Mouse (Mus musculus): Measurements from ENCODE around the gene Ercc2. TPM values are rescaled to one million over a fixed set of nuclear protein-coding genes. Genes with fewer than 3 reads are reported as not detected.

Gene Ercc2
- polyA plus RNA-seq, 1 experiment = 14.3 TPM

DNA sequence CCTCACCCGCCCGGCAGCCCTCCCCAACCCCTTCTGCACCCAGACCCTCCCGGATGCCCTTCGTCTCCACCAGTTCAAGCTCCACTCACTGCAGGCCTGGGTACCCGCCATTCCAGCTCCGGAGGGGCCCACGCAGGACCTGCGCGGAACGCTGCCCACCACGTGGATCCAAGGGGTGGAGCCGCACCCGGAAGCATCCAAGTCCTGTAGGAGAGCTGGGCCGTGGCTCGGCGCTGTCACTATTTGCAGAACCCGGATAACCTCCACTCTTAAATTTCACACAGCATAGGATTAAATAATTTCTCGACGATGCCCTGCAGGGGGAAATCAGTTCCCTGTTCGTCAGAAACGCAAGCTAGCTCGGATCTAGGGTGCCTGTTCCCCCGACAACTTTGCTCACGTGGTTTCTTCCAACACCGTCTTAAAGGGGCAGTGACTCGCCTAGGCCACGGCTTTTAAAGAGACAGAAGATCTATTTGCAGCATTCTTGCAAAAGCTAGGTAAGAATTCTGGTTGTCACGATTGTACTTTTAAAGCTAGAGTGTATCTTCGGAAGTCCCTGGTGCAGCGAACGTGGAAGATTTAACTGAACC, 22.4 kb upstream of the Ercc2 start, which contains the start of the genes Cd3eap and Ppp1r13l:
Cd3eap (minus strand) TSS at position 185 of the 593 bp plus-strand sequence.
Ppp1r13l (plus strand) TSS at position 451 of the 593 bp plus-strand sequence.
- Histone ChIP-seq H3K4me1 (ENCODE audit: control insufficient read depth, insufficient read depth, low read length) (peaks cover 2% of the 10 kb centered on the region), H3K4me3 (ENCODE audit: insufficient read depth, low read length) (peak within 1 kb of the TSS; percentile 52), H3K27ac (ENCODE audit: insufficient read depth, low read length) (peak within 1 kb of the TSS; percentile 90)
- TF ChIP-seq CTCF (IDR thresholded peaks at IDR 0.05; ENCODE audit: borderline replicate concordance, insufficient read depth, low read length) = no peak
- TF ChIP-seq POLR2A (IDR thresholded peaks at IDR 0.05; ENCODE audit: low read depth, low read length) = peak; percentile 77

DNA sequence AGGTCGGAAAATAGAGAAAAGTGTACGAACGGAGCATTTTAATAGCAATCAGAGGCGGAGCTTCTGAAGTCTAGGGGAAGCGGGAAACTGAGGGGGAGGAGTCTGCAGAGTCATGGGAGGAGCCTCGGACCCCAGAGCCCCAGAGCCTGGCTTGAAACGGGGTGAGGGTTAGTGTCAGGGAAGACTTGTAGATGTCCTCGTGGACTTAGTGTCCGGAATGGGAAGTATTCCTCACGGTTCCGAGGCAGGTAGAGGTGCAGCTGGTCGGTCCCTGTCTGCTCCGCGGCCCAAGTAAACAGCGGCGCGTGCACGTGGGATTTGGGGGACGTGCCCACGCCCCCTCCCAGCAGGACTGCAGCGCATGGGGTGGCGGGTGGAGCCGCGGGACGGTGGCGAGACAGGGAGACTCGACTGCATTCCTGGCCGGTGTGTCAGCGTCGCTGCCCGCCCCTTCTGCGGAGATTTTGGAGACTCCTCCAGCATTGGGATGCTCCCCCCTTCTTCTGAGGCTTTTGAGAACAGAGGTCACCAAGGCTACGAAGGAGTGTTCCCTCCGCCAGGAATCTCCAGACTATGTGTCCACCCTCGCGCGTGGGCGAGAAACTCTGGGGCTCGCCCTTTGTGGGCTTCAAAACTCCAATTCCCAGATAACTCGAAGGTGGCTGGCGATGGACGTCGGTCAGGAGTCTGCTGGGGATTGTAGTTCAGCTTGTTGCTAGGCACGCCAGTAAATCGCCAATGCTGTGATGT, 21.7 kb upstream of the Ercc2 start:
- peak overlapping the region; percentile 52 for H3K4me3 ChIP-seq (ENCODE audit: insufficient read depth, low read length)
- H3K4me1 ChIP-seq (ENCODE audit: control insufficient read depth, insufficient read depth, low read length) = peaks cover 2% of the 10 kb centered on the region
- peak overlapping the region; percentile 90 for H3K27ac ChIP-seq (ENCODE audit: insufficient read depth, low read length)
- TF ChIP-seq POLR2A (IDR thresholded peaks at IDR 0.05; ENCODE audit: low read depth, low read length) = peak; percentile 67
- no peak for TF ChIP-seq CTCF (IDR thresholded peaks at IDR 0.05; ENCODE audit: borderline replicate concordance, insufficient read depth, low read length)

DNA sequence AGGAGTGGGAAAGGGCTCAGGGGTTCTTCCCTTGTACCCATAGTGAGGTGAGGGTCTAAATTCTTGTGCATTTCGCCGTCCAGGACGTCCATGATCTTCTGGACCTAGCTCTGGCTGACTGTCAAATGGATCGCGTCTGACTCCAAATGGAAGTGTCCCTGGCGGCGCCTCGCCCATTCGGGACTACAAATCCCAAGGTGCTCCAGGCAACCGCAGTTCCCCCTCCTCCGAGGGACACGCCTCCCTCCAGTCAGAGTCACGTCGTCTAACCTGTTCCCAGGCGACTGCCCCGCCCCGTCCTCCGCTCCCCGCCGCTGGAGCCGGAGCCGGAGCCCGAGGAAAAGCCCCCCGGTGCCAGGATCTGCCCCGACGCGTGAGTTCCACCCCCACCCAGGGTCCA, 20.9 kb upstream of the Ercc2 start:
- Histone ChIP-seq H3K27ac (ENCODE audit: insufficient read depth, low read length) (peak overlapping the region; percentile 90), H3K4me1 (ENCODE audit: control insufficient read depth, insufficient read depth, low read length) (peaks cover 2% of the 10 kb centered on the region), H3K4me3 (ENCODE audit: insufficient read depth, low read length) (peak overlapping the region; percentile 72)
- TF ChIP-seq POLR2A (IDR thresholded peaks at IDR 0.05; ENCODE audit: low read depth, low read length) (peak; percentile 55), CTCF (IDR thresholded peaks at IDR 0.05; ENCODE audit: borderline replicate concordance, insufficient read depth, low read length) (no peak)

DNA sequence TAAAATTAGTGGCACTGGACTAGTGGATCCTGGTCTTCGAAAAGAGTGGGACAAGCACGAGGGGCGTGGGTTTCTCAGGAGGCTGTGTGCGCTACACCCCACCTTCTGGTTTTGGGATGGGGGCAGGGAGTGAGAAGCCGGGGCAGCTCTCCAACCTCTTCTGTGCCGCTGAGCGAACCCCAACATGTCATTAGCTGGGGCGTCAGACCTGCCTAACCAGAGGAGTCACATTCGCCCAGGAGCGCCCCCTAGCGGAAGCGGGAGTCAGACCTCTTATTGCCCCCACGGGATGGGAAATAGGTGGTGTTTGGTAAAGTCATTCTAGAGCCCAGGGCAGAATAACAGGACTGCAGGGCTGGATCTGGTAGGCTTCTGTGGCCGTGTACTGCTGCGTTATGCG, 20.1 kb upstream of the Ercc2 start:
- Histone ChIP-seq H3K4me1 (ENCODE audit: control insufficient read depth, insufficient read depth, low read length) (peaks cover 2% of the 10 kb centered on the region), H3K4me3 (ENCODE audit: insufficient read depth, low read length) (peak overlapping the region; percentile 72), H3K27ac (ENCODE audit: insufficient read depth, low read length) (peak overlapping the region; percentile 13; the same call in 1 of the 2 replicates)
- peak; percentile 71 for TF ChIP-seq CTCF (IDR thresholded peaks at IDR 0.05; ENCODE audit: borderline replicate concordance, insufficient read depth, low read length)
- TF ChIP-seq POLR2A (IDR thresholded peaks at IDR 0.05; ENCODE audit: low read depth, low read length) = no peak

DNA sequence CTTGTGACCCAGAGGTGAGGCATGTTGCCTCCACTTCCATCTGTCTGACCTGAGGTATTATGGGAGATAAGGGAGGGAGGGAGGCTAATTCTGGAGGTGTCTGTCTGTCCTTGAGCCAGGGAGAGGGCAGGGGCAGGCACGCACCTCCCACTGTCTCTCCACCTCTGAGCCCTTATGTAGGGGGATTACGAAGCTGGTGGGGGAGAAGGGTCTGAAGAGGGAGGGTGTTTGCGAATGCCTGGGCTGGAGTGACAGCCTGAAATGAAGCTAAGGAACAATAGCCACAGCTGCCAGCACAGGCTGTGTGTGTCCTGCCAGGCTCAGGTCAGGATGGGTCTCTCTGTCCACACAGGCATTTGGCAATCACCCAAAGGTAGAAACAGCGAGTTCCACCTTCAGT, 19.5 kb upstream of the Ercc2 start:
- TF ChIP-seq POLR2A (IDR thresholded peaks at IDR 0.05; ENCODE audit: low read depth, low read length) (no peak), CTCF (IDR thresholded peaks at IDR 0.05; ENCODE audit: borderline replicate concordance, insufficient read depth, low read length) (no peak)
- Histone ChIP-seq H3K4me3 (ENCODE audit: insufficient read depth, low read length) (peak overlapping the region; percentile 72), H3K4me1 (ENCODE audit: control insufficient read depth, insufficient read depth, low read length) (peaks cover 2% of the 10 kb centered on the region), H3K27ac (ENCODE audit: insufficient read depth, low read length) (no peak overlapping the region)

DNA sequence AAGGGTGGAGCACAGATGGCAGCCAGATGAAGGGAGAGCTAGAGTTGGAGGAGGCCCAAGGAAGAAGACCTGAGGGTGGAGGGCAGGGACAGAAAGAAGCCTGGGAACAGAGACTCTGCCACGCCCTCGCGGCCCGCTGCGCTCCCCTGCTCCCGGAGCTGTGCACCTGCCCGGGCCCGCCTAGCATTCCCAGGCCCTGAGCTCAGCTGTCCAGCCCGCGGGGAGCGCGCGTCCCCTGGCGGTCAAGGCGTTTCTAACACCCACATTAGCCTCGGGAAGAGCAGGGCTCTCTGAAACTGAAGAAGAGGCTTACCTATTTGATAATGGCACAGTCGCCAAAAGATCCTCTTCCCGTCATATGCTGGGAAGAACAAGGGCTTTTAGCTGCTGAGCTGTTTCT, 17.9 kb upstream of the Ercc2 start:
- H3K4me1 ChIP-seq (ENCODE audit: control insufficient read depth, insufficient read depth, low read length) = no peaks in the 10 kb centered on the region; the same call in 1 of the 2 replicates
- peak; percentile 87 for TF ChIP-seq CTCF (IDR thresholded peaks at IDR 0.05; ENCODE audit: borderline replicate concordance, insufficient read depth, low read length)
- TF ChIP-seq POLR2A (IDR thresholded peaks at IDR 0.05; ENCODE audit: low read depth, low read length) = no peak
- no peak overlapping the region for H3K27ac ChIP-seq (ENCODE audit: insufficient read depth, low read length)
- H3K4me3 ChIP-seq (ENCODE audit: insufficient read depth, low read length) = no peak overlapping the region

DNA sequence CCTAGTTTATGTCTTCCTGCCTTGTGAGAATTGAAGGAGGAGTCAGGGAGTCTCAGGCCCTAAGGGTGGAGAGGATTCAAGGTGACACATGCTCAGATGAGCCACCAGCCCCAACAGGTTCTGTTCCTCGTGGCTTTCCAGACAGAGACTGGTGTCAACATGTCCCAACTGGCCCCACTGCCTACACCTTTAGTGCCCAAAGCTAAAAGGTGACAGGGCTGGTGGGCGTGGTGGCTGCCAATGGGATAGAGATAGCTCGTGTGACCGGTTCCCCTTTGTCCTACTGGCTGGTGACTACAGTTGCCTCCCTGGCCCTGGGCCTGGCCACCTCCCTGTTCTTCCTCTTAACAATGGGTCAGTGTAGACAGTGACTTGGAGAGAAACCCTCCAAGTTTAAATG, 16.4 kb upstream of the Ercc2 start:
- Histone ChIP-seq H3K4me1 (ENCODE audit: control insufficient read depth, insufficient read depth, low read length) (no peaks in the 10 kb centered on the region; the same call in 1 of the 2 replicates), H3K4me3 (ENCODE audit: insufficient read depth, low read length) (no peak overlapping the region), H3K27ac (ENCODE audit: insufficient read depth, low read length) (no peak overlapping the region)
- TF ChIP-seq POLR2A (IDR thresholded peaks at IDR 0.05; ENCODE audit: low read depth, low read length) (no peak), CTCF (IDR thresholded peaks at IDR 0.05; ENCODE audit: borderline replicate concordance, insufficient read depth, low read length) (no peak)

DNA sequence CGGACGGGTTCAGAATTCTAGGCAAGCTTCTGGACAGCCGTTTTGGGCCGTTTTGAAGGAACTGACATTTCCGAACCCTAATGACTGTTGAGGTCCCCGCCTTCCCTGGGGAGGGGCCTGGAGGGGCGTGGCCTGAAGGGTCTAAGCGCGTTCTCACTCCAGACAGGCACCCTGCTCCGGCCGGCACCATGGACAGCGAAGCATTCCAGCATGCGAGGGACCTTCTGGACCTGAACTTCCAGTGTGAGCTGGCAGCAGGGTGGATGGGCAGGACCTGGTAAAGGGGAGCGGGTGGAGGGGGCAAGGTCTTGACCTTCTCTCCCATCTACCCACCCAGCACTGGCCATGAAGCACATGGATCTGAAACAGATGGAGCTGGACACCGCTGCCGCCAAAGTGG, 13.4 kb upstream of the Ercc2 start:
- Histone ChIP-seq H3K4me3 (ENCODE audit: insufficient read depth, low read length) (no peak overlapping the region), H3K4me1 (ENCODE audit: control insufficient read depth, insufficient read depth, low read length) (no peaks in the 10 kb centered on the region; the same call in 1 of the 2 replicates), H3K27ac (ENCODE audit: insufficient read depth, low read length) (no peak overlapping the region)
- no peak for TF ChIP-seq CTCF (IDR thresholded peaks at IDR 0.05; ENCODE audit: borderline replicate concordance, insufficient read depth, low read length)
- TF ChIP-seq POLR2A (IDR thresholded peaks at IDR 0.05; ENCODE audit: low read depth, low read length) = no peak

DNA sequence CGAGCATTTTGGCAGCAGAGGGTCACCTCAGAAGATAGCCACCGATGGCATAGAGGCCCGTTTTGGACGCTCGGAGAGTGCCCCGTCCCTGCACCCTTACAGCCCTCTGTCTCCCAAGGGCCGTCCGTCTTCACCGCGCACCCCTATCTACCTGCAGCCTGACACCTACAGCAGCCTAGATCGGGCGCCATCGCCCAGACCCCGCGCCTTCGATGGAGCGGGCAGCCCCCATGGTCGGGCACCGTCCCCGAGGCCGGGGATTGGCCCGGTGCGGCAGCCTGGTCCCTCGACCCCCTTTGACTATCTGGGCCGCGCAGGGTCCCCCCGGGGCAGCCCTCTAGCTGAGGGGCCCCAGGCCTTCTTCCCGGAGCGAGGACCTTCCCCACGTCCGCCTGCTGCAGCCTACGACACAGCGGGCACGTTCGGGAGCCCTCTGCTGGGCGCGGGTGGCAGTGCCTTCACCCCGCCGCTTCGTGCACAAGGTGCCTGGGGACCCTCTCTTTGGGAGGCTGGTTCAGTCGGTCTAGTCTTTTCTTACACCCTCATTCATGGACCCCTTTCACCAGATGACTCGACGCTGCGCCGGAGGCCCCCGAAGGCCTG, 11.9 kb upstream of the Ercc2 start:
- H3K27ac ChIP-seq (ENCODE audit: insufficient read depth, low read length) = no peak overlapping the region
- no peaks in the 10 kb centered on the region for H3K4me1 ChIP-seq (ENCODE audit: control insufficient read depth, insufficient read depth, low read length)
- H3K4me3 ChIP-seq (ENCODE audit: insufficient read depth, low read length) = no peak overlapping the region
- TF ChIP-seq POLR2A (IDR thresholded peaks at IDR 0.05; ENCODE audit: low read depth, low read length) (no peak), CTCF (IDR thresholded peaks at IDR 0.05; ENCODE audit: borderline replicate concordance, insufficient read depth, low read length) (peak; percentile 84)

Measured in embryonic fibroblast, embryonic 13.5 days (primary cell).